Mouse (Mus musculus) liver, embryonic 12.5 days (tissue): ENCODE measurements around the gene Gm17949. TPM values are rescaled to one million over a fixed set of nuclear protein-coding genes. Genes with fewer than 3 reads are reported as not detected.

ENCODE experiments used
- ATAC-seq: fragments of 200-750 bp; cut with Nextera tagmentation; 2 replicates; pipeline ENCODE4 v1.8.0; 2017; ENCODE audit warnings: moderate number of reproducible peaks, mild to moderate bottlenecking, moderate library complexity
- H3K27ac ChIP-seq: fragments of 300-500 bp; sonication (generic); 2 replicates; pipeline ENCODE4 v1.5.1; 2016; ENCODE audit warnings: mild to moderate bottlenecking
- H3K27me3 ChIP-seq: fragments of 300-500 bp; sonication (generic); replicated peaks from 2 replicates; pipeline ENCODE4 v1.6.1; 2016; ENCODE audit warnings: mild to moderate bottlenecking, moderate library complexity
- H3K36me3 ChIP-seq: fragments of 300-500 bp; sonication (generic); 2 replicates; pipeline ENCODE4 v1.6.1; 2016; ENCODE audit warnings: mild to moderate bottlenecking, moderate library complexity
- H3K4me1 ChIP-seq: fragments of 300-500 bp; sonication (generic); 2 replicates; pipeline ENCODE4 v1.6.1; 2016
- H3K4me2 ChIP-seq: fragments of 300-500 bp; sonication (generic); 2 replicates; pipeline ENCODE4 v1.6.1; 2016; ENCODE audit warnings: mild to moderate bottlenecking, moderate library complexity
- H3K4me3 ChIP-seq: fragments of 300-500 bp; sonication (generic); 2 replicates; pipeline ENCODE4 v1.5.1; 2016; ENCODE audit warnings: mild to moderate bottlenecking, moderate library complexity
- H3K9ac ChIP-seq: fragments of 300-500 bp; sonication (generic); 2 replicates; pipeline ENCODE4 v1.6.1; 2016; ENCODE audit warnings: mild to moderate bottlenecking, moderate library complexity
- H3K9me3 ChIP-seq: fragments of 300-500 bp; sonication (generic); replicated peaks from 2 replicates; pipeline ENCODE4 v1.6.1; 2016; ENCODE audit warnings: mild to moderate bottlenecking, moderate library complexity
- WGBS: fragments of 180-500 bp; shearing (Covaris S2); methylation state at CpG from one replicate; pipeline ENCODE4 v1.1.7; 2016; ENCODE audit not compliant: insufficient replicate concordance; 5-methylcytosine and 5-hydroxymethylcytosine counted together
- polyA plus RNA-seq: library from polyadenylated mRNA; unstranded; fragments of >200 nt; fragmentation: Nextera tagmentation; extraction: Ambion mirVana; gene quantifications from 2 replicates; pipeline ENCODE4 v1.2.1, GENCODE M21; 2016

Gene Gm17949
- polyA plus RNA-seq, 1 experiment from 2014 or later = 0.33 TPM

DNA sequence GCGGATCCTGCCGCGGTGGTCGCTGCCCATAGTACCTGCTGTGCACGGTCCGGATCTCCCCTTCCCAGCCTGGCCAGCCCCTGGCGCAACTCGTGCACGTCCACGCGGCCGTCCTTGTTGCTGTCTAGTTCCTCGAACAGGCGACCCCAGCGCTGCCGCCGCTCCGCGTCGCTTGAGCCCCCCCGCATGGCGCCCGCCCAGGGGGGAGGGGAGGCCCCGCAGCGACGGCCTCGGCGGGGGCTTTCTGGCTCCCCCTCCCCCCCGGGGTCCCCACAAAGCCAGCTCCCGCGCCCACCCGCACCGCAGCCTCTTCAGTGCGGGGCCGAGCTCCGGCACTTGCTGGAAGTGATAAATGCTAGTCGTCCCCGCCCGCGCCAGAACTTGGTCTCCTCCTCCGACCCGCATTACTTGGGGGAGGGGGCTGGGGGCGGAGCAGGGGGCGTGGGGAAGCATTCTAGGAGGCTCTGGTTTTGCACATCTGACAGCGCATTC, 48.3 kb downstream of the Gm17949 start, which contains the start of gene Slc25a23:
Gene Slc25a23, minus strand, starts transcription at position 378 of the 492 bp plus-strand sequence.
- under 1% methylated on average over 44 of the region's 45 CpGs for WGBS
- H3K9me3 ChIP-seq = no peaks in the 10 kb centered on the region
- peaks cover 63% of the 10 kb centered on the region for H3K27me3 ChIP-seq
- peak within 1 kb of the TSS; percentile 51 for H3K27ac ChIP-seq
- peaks cover 43% of the 10 kb centered on the region for H3K4me1 ChIP-seq
- H3K4me3 ChIP-seq = peak within 1 kb of the TSS; percentile 69
- H3K9ac ChIP-seq = peak within 1 kb of the TSS; percentile 75
- 0 out of 2 replicates have a peak, but pooled peaks have one; percentile 22 for ATAC-seq
- peaks cover 4% of the 10 kb centered on the region for H3K36me3 ChIP-seq
- H3K4me2 ChIP-seq = peak within 1 kb of the TSS; percentile 98

DNA sequence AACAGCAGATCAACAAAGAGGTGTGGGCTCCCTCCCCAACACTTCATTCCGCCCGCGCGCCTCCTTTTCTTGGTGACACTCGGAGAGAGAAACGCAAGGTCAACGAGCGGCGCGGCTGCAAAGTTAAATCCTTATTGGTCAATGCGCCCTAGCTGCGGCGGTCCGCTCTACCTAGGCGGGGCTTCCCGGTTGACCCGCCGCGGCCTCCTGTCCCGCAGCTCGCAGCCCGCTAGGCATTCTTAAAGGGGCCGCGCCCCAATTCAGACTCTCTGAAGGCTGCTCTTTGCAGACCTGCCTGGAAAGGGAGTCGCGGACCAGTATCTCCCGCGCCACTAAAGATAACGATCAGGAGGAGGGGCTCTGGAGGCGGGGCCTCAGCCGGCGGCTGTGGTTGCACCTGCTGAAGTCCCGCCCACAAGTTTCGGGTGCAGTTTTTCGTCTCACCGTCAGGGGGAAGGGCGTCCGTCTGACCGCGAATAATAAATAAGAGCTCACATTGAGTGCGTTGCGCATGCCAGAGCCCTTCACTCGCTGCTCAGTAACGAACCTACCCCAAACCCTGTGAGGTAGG, 49.0 kb downstream of the Gm17949 start:
- peak overlapping the region; percentile 15 for H3K27ac ChIP-seq
- ATAC-seq = peak; percentile 79
- peak overlapping the region; percentile 69 for H3K4me3 ChIP-seq
- H3K9ac ChIP-seq = peak overlapping the region; percentile 75
- H3K36me3 ChIP-seq = no peaks in the 10 kb centered on the region
- H3K4me2 ChIP-seq = peak overlapping the region; percentile 98
- WGBS = under 1% methylated on average over 44 of the region's 44 CpGs
- H3K4me1 ChIP-seq = peaks cover 43% of the 10 kb centered on the region
- no peaks in the 10 kb centered on the region for H3K9me3 ChIP-seq
- peaks cover 71% of the 10 kb centered on the region for H3K27me3 ChIP-seq

GRCm38 (mm10) chr17:57061069-57061468, 49.8 kb downstream of the Gm17949 start:
- Histone ChIP-seq H3K27ac (no peak overlapping the region), H3K27me3 (peaks cover 74% of the 10 kb centered on the region), H3K4me2 (peak overlapping the region; percentile 98), H3K36me3 (no peaks in the 10 kb centered on the region), H3K9ac (no peak overlapping the region), H3K4me3 (peak overlapping the region; percentile 69; the same call in 1 of the 2 replicates), H3K4me1 (peaks cover 43% of the 10 kb centered on the region), H3K9me3 (no peaks in the 10 kb centered on the region)
- 33% methylated on average over 10 of the region's 10 CpGs for WGBS
- ATAC-seq = no peak

GRCm38 (mm10) chr17:57062011-57062521, 50.8 kb downstream of the Gm17949 start:
- Histone ChIP-seq H3K9ac (peak overlapping the region; percentile 36), H3K9me3 (no peaks in the 10 kb centered on the region), H3K27ac (no peak overlapping the region), H3K4me3 (peak overlapping the region; percentile 50), H3K4me1 (peaks cover 50% of the 10 kb centered on the region), H3K27me3 (peaks cover 74% of the 10 kb centered on the region), H3K4me2 (peak overlapping the region; percentile 71), H3K36me3 (no peaks in the 10 kb centered on the region)
- WGBS = under 1% methylated on average over 39 of the region's 39 CpGs
- no peak for ATAC-seq

GRCm38 (mm10) chr17:57062548-57062947, 51.3 kb downstream of the Gm17949 start:
- Histone ChIP-seq H3K9me3 (no peaks in the 10 kb centered on the region), H3K4me1 (peaks cover 54% of the 10 kb centered on the region), H3K4me2 (peak overlapping the region; percentile 71), H3K4me3 (peak overlapping the region; percentile 50), H3K36me3 (no peaks in the 10 kb centered on the region), H3K27ac (no peak overlapping the region), H3K9ac (peak overlapping the region; percentile 36; the same call in 1 of the 2 replicates), H3K27me3 (peaks cover 78% of the 10 kb centered on the region)
- 4% methylated on average over 22 of the region's 22 CpGs for WGBS
- ATAC-seq = no peak

DNA sequence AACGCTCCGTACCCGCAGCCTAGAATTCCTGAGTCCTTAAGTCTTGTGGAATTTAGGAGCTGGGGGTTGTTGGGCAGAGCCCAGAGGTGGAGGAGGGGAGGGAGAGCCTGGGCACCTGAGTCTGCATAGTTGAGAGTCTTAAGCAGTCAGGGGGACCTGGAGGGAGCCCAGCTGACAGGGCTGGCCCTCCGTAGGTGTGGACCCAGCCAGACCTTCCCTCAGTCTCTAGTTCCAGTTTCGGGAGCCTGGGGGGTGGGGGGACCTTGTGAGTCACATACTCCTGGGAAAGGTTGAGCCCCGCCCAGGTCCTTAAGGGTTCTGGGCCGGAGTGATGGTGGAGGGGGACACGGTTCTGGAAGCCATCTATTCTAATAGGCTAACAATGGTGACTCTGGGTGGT, 51.8 kb downstream of the Gm17949 start:
- Histone ChIP-seq H3K27me3 (peaks cover 78% of the 10 kb centered on the region), H3K4me2 (no peak overlapping the region), H3K27ac (no peak overlapping the region), H3K9ac (no peak overlapping the region), H3K36me3 (no peaks in the 10 kb centered on the region), H3K9me3 (no peaks in the 10 kb centered on the region), H3K4me3 (no peak overlapping the region; the same call in 1 of the 2 replicates), H3K4me1 (peaks cover 54% of the 10 kb centered on the region)
- ATAC-seq = no peak
- WGBS = 29% methylated on average over 8 of the region's 8 CpGs

GRCm38 (mm10) chr17:57066908-57067307, 55.6 kb downstream of the Gm17949 start:
- Histone ChIP-seq H3K4me2 (peak overlapping the region; percentile 18; the same call in 1 of the 2 replicates), H3K9me3 (no peaks in the 10 kb centered on the region), H3K9ac (no peak overlapping the region), H3K36me3 (no peaks in the 10 kb centered on the region), H3K27ac (no peak overlapping the region), H3K4me3 (no peak overlapping the region), H3K4me1 (peaks cover 28% of the 10 kb centered on the region), H3K27me3 (peaks cover 67% of the 10 kb centered on the region)
- ATAC-seq = no peak
- WGBS = 18% methylated on average over 5 of the region's 5 CpGs

- no peak overlapping the region for H3K4me3 ChIP-seq
- H3K9ac ChIP-seq = no peak overlapping the region
- H3K36me3 ChIP-seq = no peaks in the 10 kb centered on the region
- H3K27me3 ChIP-seq = peaks cover 46% of the 10 kb centered on the region
- no peak overlapping the region for H3K4me2 ChIP-seq
- 27% methylated on average over 9 of the region's 9 CpGs for WGBS
- H3K27ac ChIP-seq = no peak overlapping the region
- H3K4me1 ChIP-seq = peaks cover 21% of the 10 kb centered on the region
- no peak for ATAC-seq
- H3K9me3 ChIP-seq = no peaks in the 10 kb centered on the region
Measured at GRCm38 (mm10) chr17:57070272-57070671, 59.0 kb downstream of the Gm17949 start.

- H3K4me1 ChIP-seq = peaks cover 21% of the 10 kb centered on the region
- H3K36me3 ChIP-seq = no peaks in the 10 kb centered on the region
- H3K9ac ChIP-seq = no peak overlapping the region
- no peak overlapping the region for H3K27ac ChIP-seq
- peaks cover 42% of the 10 kb centered on the region for H3K27me3 ChIP-seq
- peak; percentile 22; the same call in 1 of the 2 replicates for ATAC-seq
- 16% methylated on average over 11 of the region's 11 CpGs for WGBS
- no peak overlapping the region for H3K4me3 ChIP-seq
- peak overlapping the region; percentile 19 for H3K4me2 ChIP-seq
- H3K9me3 ChIP-seq = no peaks in the 10 kb centered on the region
Measured at GRCm38 (mm10) chr17:57070699-57071098, 59.4 kb downstream of the Gm17949 start.

Other genes starting within 250 kb of the Gm17949 start
- 24.1 and 24.6 TPM in 2 replicates for gene Dus3l, start 246.7 kb upstream of the Gm17949 start, polyA plus RNA-seq
- 1.1 and 1.2 TPM in 2 replicates for gene Prr22, start 241.2 kb upstream of the Gm17949 start, polyA plus RNA-seq
- 12.6 and 13.6 TPM in 2 replicates for gene Rfx2, start 180.5 kb upstream of the Gm17949 start, polyA plus RNA-seq
- not detected in 2 replicates for gene Acsbg2, start 137.0 kb upstream of the Gm17949 start, polyA plus RNA-seq
- gene 1700061G19Rik, start 136.0 kb upstream of the Gm17949 start, polyA plus RNA-seq = 0.08 and 0.11 TPM in 2 replicates
- gene Mllt1, start 76.1 kb upstream of the Gm17949 start, polyA plus RNA-seq = 24.4 and 24.7 TPM in 2 replicates
- not detected in 2 replicates for gene Acer1, start 29.3 kb upstream of the Gm17949 start, polyA plus RNA-seq
- gene Clpp, start 21.2 kb upstream of the Gm17949 start, polyA plus RNA-seq = 108 and 115 TPM in 2 replicates
- gene Alkbh7, start 14.1 kb upstream of the Gm17949 start, polyA plus RNA-seq = 24.5 and 25.1 TPM in 2 replicates
- gene Pspn, start 11.5 kb upstream of the Gm17949 start, polyA plus RNA-seq = 0.29 and 0.31 TPM in 2 replicates
- gene Gtf2f1, start 181 bp upstream of the Gm17949 start, polyA plus RNA-seq = 76.4 and 78.5 TPM in 2 replicates
- 54.9 and 57.1 TPM in 2 replicates for gene Khsrp, start 20.1 kb downstream of the Gm17949 start, polyA plus RNA-seq
- not detected in 2 replicates for gene Slc25a41, start 30.2 kb downstream of the Gm17949 start, polyA plus RNA-seq
- 2.5 and 3.0 TPM in 2 replicates for gene Crb3, start 47.6 kb downstream of the Gm17949 start, polyA plus RNA-seq
- gene Slc25a23, start 48.4 kb downstream of the Gm17949 start, polyA plus RNA-seq = 3.2 and 3.5 TPM in 2 replicates
- 1.8 and 2.2 TPM in 2 replicates for gene Dennd1c, start 67.0 kb downstream of the Gm17949 start, polyA plus RNA-seq
- gene Tubb4a, start 76.3 kb downstream of the Gm17949 start, polyA plus RNA-seq = 1.1 and 1.4 TPM in 2 replicates
- gene Tnfsf9, start 93.9 kb downstream of the Gm17949 start, polyA plus RNA-seq = 2.3 and 2.4 TPM in 2 replicates
- not detected in 2 replicates for gene Cd70, start 138.3 kb downstream of the Gm17949 start, polyA plus RNA-seq
- 1.6 and 1.7 TPM in 2 replicates for gene Tnfsf14, start 182.7 kb downstream of the Gm17949 start, polyA plus RNA-seq
- gene C3, start 216.7 kb downstream of the Gm17949 start, polyA plus RNA-seq = 95.1 and 100 TPM in 2 replicates
- 18.2 and 18.4 TPM in 2 replicates for gene Gpr108, start 237.0 kb downstream of the Gm17949 start, polyA plus RNA-seq
- gene Trip10, start 238.0 kb downstream of the Gm17949 start, polyA plus RNA-seq = 14.7 and 15.3 TPM in 2 replicates